Mouse (Mus musculus) heart, embryonic 12.5 days (tissue): ENCODE data around the gene Map2k6. TPM values are rescaled to one million over a fixed set of nuclear protein-coding genes. Genes with fewer than 3 reads are reported as not detected.

Experiments
- ATAC-seq: fragments of 200-750 bp; cut with Nextera tagmentation; 2 replicates; pipeline ENCODE4 v1.8.0; 2017; ENCODE audit warnings: moderate TSS enrichment, moderate library complexity; ENCODE audit not compliant: insufficient number of reproducible peaks, low FRiP score
- H3K27ac ChIP-seq: fragments of 300-500 bp; sonication (generic); 2 replicates; pipeline ENCODE4 v1.5.1; 2016; ENCODE audit warnings: mild to moderate bottlenecking, moderate library complexity; ENCODE audit not compliant: poor library complexity, severe bottlenecking
- H3K27me3 ChIP-seq: fragments of 300-500 bp; sonication (generic); replicated peaks from 2 replicates; pipeline ENCODE4 v1.6.1; 2016; ENCODE audit warnings: mild to moderate bottlenecking, moderate library complexity
- H3K36me3 ChIP-seq: fragments of 300-500 bp; sonication (generic); 2 replicates; pipeline ENCODE4 v1.6.1; 2016; ENCODE audit warnings: mild to moderate bottlenecking, moderate library complexity
- H3K4me1 ChIP-seq: fragments of 300-500 bp; sonication (generic); replicated peaks from 2 replicates; pipeline ENCODE4 v1.6.1; 2016; ENCODE audit warnings: mild to moderate bottlenecking
- H3K4me2 ChIP-seq: fragments of 300-500 bp; sonication (generic); 2 replicates; pipeline ENCODE4 v1.6.1; 2016; ENCODE audit warnings: mild to moderate bottlenecking, moderate library complexity
- H3K4me3 ChIP-seq: fragments of 300-500 bp; sonication (generic); 2 replicates; pipeline ENCODE4 v1.5.1; 2016; ENCODE audit warnings: mild to moderate bottlenecking
- H3K9ac ChIP-seq: fragments of 300-500 bp; sonication (generic); 2 replicates; pipeline ENCODE4 v1.6.1; 2016; ENCODE audit warnings: mild to moderate bottlenecking, moderate library complexity
- H3K9me3 ChIP-seq: fragments of 300-500 bp; sonication (generic); replicated peaks from 2 replicates; pipeline ENCODE4 v1.6.1; 2016; ENCODE audit warnings: mild to moderate bottlenecking, moderate library complexity
- WGBS: fragments of 180-500 bp; shearing (Covaris S2); methylation state at CpG from one replicate; pipeline ENCODE4 v1.1.7; 2016; 5-methylcytosine and 5-hydroxymethylcytosine counted together
- polyA plus RNA-seq: library from polyadenylated mRNA; unstranded; fragments of >200 nt; fragmentation: Nextera tagmentation; extraction: Ambion mirVana; gene quantifications from 2 replicates; pipeline ENCODE4 v1.2.1, GENCODE M21; 2016

Map2k6 gene
- polyA plus RNA-seq, 1 experiment from 2014 or later, result 13.7 TPM

GRCm38 (mm10) chr11:110374036-110374435 is 24.9 kb upstream of the Map2k6 start:
- WGBS, result 82% methylated on average over 9 of the region's 9 CpGs
- Histone ChIP-seq H3K9me3 (no peaks in the 10 kb centered on the region), H3K4me1 (no peaks in the 10 kb centered on the region), H3K36me3 (no peaks in the 10 kb centered on the region), H3K27me3 (no peaks in the 10 kb centered on the region), H3K27ac (no peak overlapping the region), H3K4me2 (no peak overlapping the region), H3K9ac (no peak overlapping the region), H3K4me3 (no peak overlapping the region)
- ATAC-seq, result no peak

DNA sequence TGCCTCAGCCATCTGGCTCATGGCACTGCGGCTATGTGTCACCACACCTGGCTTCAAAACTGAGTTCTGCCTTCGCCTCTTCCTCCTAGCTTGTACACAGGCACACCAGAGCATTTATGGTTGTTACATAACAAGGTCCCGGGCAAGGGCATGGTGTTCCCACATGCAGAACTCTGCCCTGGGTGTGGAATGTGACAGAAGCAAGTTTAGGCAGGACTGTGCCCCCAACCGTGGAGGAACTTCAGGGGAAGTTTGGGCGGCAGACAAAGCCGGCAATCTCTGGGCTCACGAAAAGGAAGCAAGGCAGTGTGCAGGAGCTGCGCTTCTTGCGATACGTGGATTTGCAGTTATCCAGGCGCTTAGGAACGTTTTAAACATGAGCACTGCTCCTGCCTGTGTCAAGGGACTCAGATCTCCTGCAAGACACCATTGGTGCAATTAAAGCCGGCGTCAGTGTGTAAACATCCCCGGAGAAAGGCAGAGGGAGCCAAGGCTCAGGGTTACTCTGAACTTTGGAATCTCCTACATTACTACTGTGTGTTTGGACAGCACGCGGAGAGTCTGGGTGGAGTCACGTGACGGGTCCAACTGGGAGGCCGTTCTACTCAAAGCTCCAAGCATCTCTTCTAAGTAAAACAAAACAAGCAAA is 19.1 kb upstream of the Map2k6 start:
- 0 out of 2 replicates have a peak, but pooled peaks cover 5% of the 10 kb centered on the region for H3K4me1 ChIP-seq
- H3K27ac ChIP-seq, result no peak overlapping the region
- H3K27me3 ChIP-seq, result no peaks in the 10 kb centered on the region
- H3K36me3 ChIP-seq, result no peaks in the 10 kb centered on the region
- ATAC-seq, result peak; percentile 53; the same call in 1 of the 2 replicates
- peak overlapping the region; percentile 54 for H3K9ac ChIP-seq
- 9% methylated on average over 20 of the region's 20 CpGs for WGBS
- H3K4me3 ChIP-seq, result peak overlapping the region; percentile 45
- peak overlapping the region; percentile 81 for H3K4me2 ChIP-seq
- no peaks in the 10 kb centered on the region for H3K9me3 ChIP-seq

DNA sequence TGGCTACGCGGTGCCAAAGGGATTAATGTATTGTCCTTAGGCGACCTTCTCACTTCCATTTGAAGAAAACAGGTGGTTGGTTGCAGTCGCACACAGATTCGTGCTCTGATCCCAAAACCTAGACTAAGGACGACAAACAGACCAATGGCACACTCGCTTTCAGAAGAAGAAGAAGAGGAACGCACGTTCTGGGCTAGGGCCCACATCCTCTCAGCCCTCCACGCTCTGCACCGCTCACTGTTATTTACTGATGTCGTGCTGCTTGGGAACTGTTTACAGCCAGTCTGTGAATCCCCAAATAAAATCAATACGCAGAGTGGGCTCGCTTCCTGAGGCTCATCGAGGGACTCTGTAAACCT is 18.6 kb upstream of the Map2k6 start:
- Histone ChIP-seq H3K9ac (no peak overlapping the region), H3K4me3 (peak overlapping the region; percentile 45), H3K9me3 (no peaks in the 10 kb centered on the region), H3K4me2 (peak overlapping the region; percentile 81), H3K27ac (no peak overlapping the region), H3K4me1 (0 out of 2 replicates have a peak, but pooled peaks cover 5% of the 10 kb centered on the region), H3K36me3 (no peaks in the 10 kb centered on the region), H3K27me3 (no peaks in the 10 kb centered on the region)
- 31% methylated on average over 15 of the region's 15 CpGs for whole genome bisulfite sequencing
- ATAC-seq, result no peak

DNA sequence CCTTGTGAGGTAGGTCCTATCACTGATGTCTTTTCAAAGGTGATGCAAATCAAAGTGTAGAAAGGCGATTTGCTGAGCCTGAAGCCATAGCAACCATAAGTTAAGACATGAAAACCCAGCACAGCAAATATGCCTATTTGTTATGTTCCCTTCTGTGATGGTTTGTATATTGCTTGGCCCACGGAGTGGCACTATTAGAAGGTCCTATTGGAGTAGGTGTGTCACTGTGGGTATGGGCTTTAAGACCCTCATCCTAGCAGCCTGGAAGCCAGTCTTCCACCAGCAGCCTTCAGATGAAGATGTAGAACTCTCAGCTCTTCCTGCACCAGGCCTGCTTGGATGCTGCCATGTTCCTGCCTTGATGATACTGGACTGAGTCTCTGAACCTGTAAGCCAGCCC is 13.4 kb upstream of the Map2k6 start:
- no peaks in the 10 kb centered on the region for H3K27me3 ChIP-seq
- no peak overlapping the region for H3K9ac ChIP-seq
- no peaks in the 10 kb centered on the region for H3K9me3 ChIP-seq
- 77% methylated on average over 2 of the region's 2 CpGs for WGBS
- no peak overlapping the region for H3K4me2 ChIP-seq
- no peak overlapping the region for H3K27ac ChIP-seq
- no peak overlapping the region for H3K4me3 ChIP-seq
- no peaks in the 10 kb centered on the region for H3K36me3 ChIP-seq
- H3K4me1 ChIP-seq, result no peaks in the 10 kb centered on the region
- no peak for ATAC-seq

- Histone ChIP-seq H3K4me1 (peaks cover 7% of the 10 kb centered on the region; the same call in 1 of the 2 replicates), H3K4me3 (no peak overlapping the region), H3K9ac (no peak overlapping the region), H3K27ac (no peak overlapping the region), H3K36me3 (no peaks in the 10 kb centered on the region), H3K9me3 (0 out of 2 replicates have a peak, but pooled peaks cover 2% of the 10 kb centered on the region), H3K27me3 (no peaks in the 10 kb centered on the region), H3K4me2 (no peak overlapping the region)
- 87% methylated on average over 3 of the region's 3 CpGs for WGBS
- ATAC-seq, result no peak
Observed at GRCm38 (mm10) chr11:110392763-110393162, 6.2 kb upstream of the Map2k6 start.

GRCm38 (mm10) chr11:110394788-110395452 is 4.0 kb upstream of the Map2k6 start:
- Histone ChIP-seq H3K4me1 (peaks cover 7% of the 10 kb centered on the region), H3K27ac (no peak overlapping the region), H3K36me3 (no peaks in the 10 kb centered on the region), H3K4me2 (no peak overlapping the region), H3K4me3 (no peak overlapping the region), H3K9me3 (0 out of 2 replicates have a peak, but pooled peaks cover 2% of the 10 kb centered on the region), H3K9ac (no peak overlapping the region), H3K27me3 (no peaks in the 10 kb centered on the region)
- WGBS, result 65% methylated on average over 5 of the region's 5 CpGs
- ATAC-seq, result no peak

- Histone ChIP-seq H3K36me3 (no peaks in the 10 kb centered on the region), H3K4me3 (no peak overlapping the region), H3K9ac (no peak overlapping the region), H3K4me1 (peaks cover 10% of the 10 kb centered on the region), H3K9me3 (no peaks in the 10 kb centered on the region), H3K27me3 (no peaks in the 10 kb centered on the region), H3K27ac (no peak overlapping the region), H3K4me2 (peak overlapping the region; percentile 51)
- no peak for ATAC-seq
- WGBS, result 44% methylated on average over 19 of the region's 19 CpGs
Observed at GRCm38 (mm10) chr11:110396085-110396484, 2.8 kb upstream of the Map2k6 start.

- peak overlapping the region; percentile 63 for H3K4me3 ChIP-seq
- H3K4me1 ChIP-seq, result peaks cover 14% of the 10 kb centered on the region
- WGBS, result 18% methylated on average over 15 of the region's 15 CpGs
- no peak for ATAC-seq
- H3K27me3 ChIP-seq, result no peaks in the 10 kb centered on the region
- H3K27ac ChIP-seq, result no peak overlapping the region
- peak overlapping the region; percentile 66 for H3K4me2 ChIP-seq
- peak overlapping the region; percentile 54 for H3K9ac ChIP-seq
- H3K9me3 ChIP-seq, result no peaks in the 10 kb centered on the region
- no peaks in the 10 kb centered on the region for H3K36me3 ChIP-seq
Observed at GRCm38 (mm10) chr11:110399240-110400150, 573 bp downstream of the Map2k6 start.

DNA sequence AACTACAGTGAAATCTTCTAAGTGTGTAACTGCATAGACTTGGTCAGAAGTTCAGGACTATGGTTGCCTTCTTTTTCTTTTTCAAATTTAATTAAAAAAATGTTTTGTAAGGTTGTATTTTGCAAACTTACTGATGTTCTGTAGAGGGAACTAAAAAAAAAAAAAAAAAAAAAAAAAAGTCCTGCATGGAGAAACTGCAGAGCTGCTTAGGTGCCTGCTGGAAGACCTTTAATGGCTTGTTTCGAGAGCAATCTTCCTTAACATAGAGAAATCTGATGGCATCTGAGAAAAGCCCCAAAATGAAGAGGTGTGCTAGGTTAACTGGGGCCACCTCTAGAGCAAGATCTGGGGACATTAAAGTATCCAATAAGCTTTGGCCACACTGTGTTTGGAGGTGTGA is 1.4 kb downstream of the Map2k6 start:
- 64% methylated on average over 1 of the region's 1 CpGs for WGBS
- ATAC-seq, result no peak
- Histone ChIP-seq H3K4me2 (peak overlapping the region; percentile 66), H3K27ac (no peak overlapping the region), H3K4me3 (peak overlapping the region; percentile 63), H3K27me3 (no peaks in the 10 kb centered on the region), H3K9me3 (no peaks in the 10 kb centered on the region), H3K9ac (peak overlapping the region; percentile 54; the same call in 1 of the 2 replicates), H3K36me3 (no peaks in the 10 kb centered on the region), H3K4me1 (peaks cover 8% of the 10 kb centered on the region; the same call in 1 of the 2 replicates)

DNA sequence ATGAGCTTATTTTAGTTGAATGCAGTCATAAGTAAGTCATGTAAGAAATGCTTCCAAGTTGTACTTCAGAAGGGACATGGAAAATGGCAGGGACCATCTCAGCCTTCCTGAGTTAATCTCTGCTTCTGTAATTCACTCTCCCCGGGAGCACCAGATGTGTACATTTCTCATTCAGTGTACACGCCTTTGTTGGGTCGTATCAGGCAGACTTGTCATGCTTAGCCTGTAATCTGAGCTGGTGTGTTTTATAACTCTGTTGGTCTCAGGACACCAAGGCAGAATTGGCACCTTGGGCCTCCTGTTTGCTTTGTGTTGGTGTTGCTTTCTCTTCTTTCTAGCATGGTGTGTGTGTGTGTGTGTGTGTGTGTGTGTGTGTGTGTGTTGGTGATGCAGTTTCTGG is 3.7 kb downstream of the Map2k6 start:
- no peak for ATAC-seq
- no peaks in the 10 kb centered on the region for H3K36me3 ChIP-seq
- no peak overlapping the region for H3K4me2 ChIP-seq
- no peaks in the 10 kb centered on the region for H3K27me3 ChIP-seq
- 48% methylated on average over 3 of the region's 3 CpGs for WGBS
- peak overlapping the region; percentile 37; the same call in 1 of the 2 replicates for H3K27ac ChIP-seq
- no peak overlapping the region for H3K4me3 ChIP-seq
- peaks cover 8% of the 10 kb centered on the region; the same call in 1 of the 2 replicates for H3K4me1 ChIP-seq
- H3K9me3 ChIP-seq, result no peaks in the 10 kb centered on the region
- H3K9ac ChIP-seq, result no peak overlapping the region

- Histone ChIP-seq H3K27me3 (no peaks in the 10 kb centered on the region), H3K4me2 (no peak overlapping the region), H3K27ac (no peak overlapping the region), H3K4me3 (no peak overlapping the region), H3K36me3 (no peaks in the 10 kb centered on the region), H3K9ac (no peak overlapping the region), H3K9me3 (no peaks in the 10 kb centered on the region), H3K4me1 (peaks cover 8% of the 10 kb centered on the region; the same call in 1 of the 2 replicates)
- no peak for ATAC-seq
- 69% methylated on average over 2 of the region's 2 CpGs for WGBS
Observed at GRCm38 (mm10) chr11:110403602-110404001, 4.7 kb downstream of the Map2k6 start.
